Comparison of ENCODE assay signal across 8 mouse cellular contexts in genomic region chr12:99084144-99084543, GRCm38 (mm10).
A peak's percentile ranks its signal among the peaks of the same experiment; 100 is the strongest.
DNase-seq lines count a peak whose midpoint lies in the region; ATAC-seq and TF ChIP-seq lines count a peak whose summit lies in the region.

No protein-coding gene starts in this region.

- ATAC-seq in Patski = peak; percentile 90
- ATAC-seq in hindbrain, embryonic 16.5 days = peak; percentile 91

- DNase-seq in Patski (ENCODE audit: low read depth, low spot score) = peak; percentile 17
- peak; percentile 90 for DNase-seq in cerebellum, postnatal 36 days
- DNase-seq in gastrocnemius, adult 18-20 months (ENCODE audit: low spot score) = peak; percentile 83
- DNase-seq in left cerebral cortex, adult 18-20 months (ENCODE audit: low spot score in 2 of 2) = peak; percentile 82 to 86
- DNase-seq in lung, postnatal 4 days = peak; percentile 86 to 88
- DNase-seq in right cerebral cortex, adult 18-20 months = peak; percentile 87
- peak; percentile 29 for DNase-seq in urinary bladder, postnatal 10 days (ENCODE audit: low spot score)

- no peak overlapping the region for H3K4me3 ChIP-seq in hindbrain, embryonic 16.5 days (ENCODE audit: low read length)

- TF ChIP-seq CTCF in Patski (IDR thresholded peaks at IDR 0.05) = peak; percentile 99

- no peaks in the 10 kb centered on the region for H3K9me3 ChIP-seq in hindbrain, embryonic 16.5 days (ENCODE audit: control insufficient read depth, low read length)

- 0 out of 2 replicates have a peak overlapping the region, but pooled peaks have one; percentile 11 for H3K9ac ChIP-seq in hindbrain, embryonic 16.5 days (ENCODE audit: low read depth, low read length)

- 3% methylated on average over 18 of the region's 18 CpGs for WGBS in hindbrain, embryonic 16.5 days

- CTCF ChIA-PET in Patski (lab: Charles Lee) = interaction anchor here (0.6 to 1.9 kb wide), 8 partner anchors 8 to 779 kb away, joined by 3 to 9 read pairs (median 4); no protein-coding TSS in a partner anchor

- POLR2A ChIA-PET in Patski (lab: Charles Lee) = no interaction called here

- peak overlapping the region; percentile 28 for H3K4me2 ChIP-seq in hindbrain, embryonic 16.5 days (ENCODE audit: low read length)

- in situ Hi-C loops in Patski (cut with MboI; ENCODE audit: low pct_unique_long_range_greater_than_20kb) = loop anchor here (10.0 kb wide), 2 partner anchors 881 to 1021 kb away; partner anchors contain the start of gene Kcnk13

- 0 out of 2 replicates have a peak overlapping the region, but pooled peaks have one; percentile 1 for H3K27ac ChIP-seq in hindbrain, embryonic 16.5 days (ENCODE audit: low read depth, low read length)

- H3K4me1 ChIP-seq in hindbrain, embryonic 16.5 days (ENCODE audit: control insufficient read depth, insufficient read depth, low read depth, low read length) = peaks cover 22% of the 10 kb centered on the region

- H3K36me3 ChIP-seq in hindbrain, embryonic 16.5 days (ENCODE audit: control insufficient read depth, insufficient read depth, low read length) = no peaks in the 10 kb centered on the region

- H3K27me3 ChIP-seq in Patski = no peaks in the 10 kb centered on the region
- no peaks in the 10 kb centered on the region for H3K27me3 ChIP-seq in hindbrain, embryonic 16.5 days (replicated peaks; ENCODE audit: control insufficient read depth, insufficient read depth, low read length)

Comparison
In these comparisons a context has a peak if more than half of its experiments do, and no peak if none do; other contexts are left out.
1. DNase-seq: peak in every context shown above with its lines; median percentile 90 in cerebellum, postnatal 36 days; 87 in lung, postnatal 4 days; 87 in right cerebral cortex, adult 18-20 months; 84 in left cerebral cortex, adult 18-20 months; 83 in gastrocnemius, adult 18-20 months; 29 in urinary bladder, postnatal 10 days; 17 in Patski.